Mouse (Mus musculus): Measurements from ENCODE around the gene Aarsd1. TPM values are rescaled to one million over a fixed set of nuclear protein-coding genes. Genes with fewer than 3 reads are reported as not detected.
"Not testable (repeated sequence)": the region's sequence is repeated elsewhere in the genome, so short reads cannot be mapped to it uniquely, and the experiment has no call there.

The Aarsd1 gene
- total and polyA plus RNA-seq, 2 experiments from 2014 or later = 89.8 to 101 TPM

DNA sequence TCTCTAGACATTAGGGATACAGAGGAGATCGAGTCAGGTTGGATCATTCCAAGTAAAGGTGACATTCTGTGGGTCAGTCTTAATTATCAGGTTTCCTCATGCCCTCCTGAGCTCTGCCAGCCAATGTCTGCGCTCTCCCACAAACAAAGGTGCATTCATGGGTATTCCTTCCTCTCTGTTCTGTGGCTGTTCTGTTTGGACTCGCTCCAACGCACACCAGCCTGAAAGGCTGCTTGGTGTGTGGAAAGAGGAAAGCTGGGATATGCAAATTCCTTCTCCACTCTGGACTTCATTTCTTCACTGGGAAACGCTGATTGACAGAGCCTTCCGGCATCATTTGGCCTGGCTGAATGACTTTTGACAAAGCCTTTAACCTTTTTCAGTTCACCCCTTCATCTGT lies 37.3 kb upstream of the Aarsd1 start:
- H3K9me3 ChIP-seq (ENCODE audit: low read length) = no peaks in the 10 kb centered on the region
- H3K27ac ChIP-seq (ENCODE audit: low read depth, low read length) = no peak overlapping the region
- 9% methylated on average over 6 of the region's 6 CpGs for WGBS
- no peaks in the 10 kb centered on the region for H3K27me3 ChIP-seq (ENCODE audit: insufficient read depth, low read length)
- DNase-seq = no peak
- no peak overlapping the region for H3K9ac ChIP-seq
- H3K4me2 ChIP-seq (ENCODE audit: low read depth) = no peak overlapping the region
- peaks cover 24% of the 10 kb centered on the region for H3K36me3 ChIP-seq (ENCODE audit: insufficient read depth)
- TF ChIP-seq CTCF (IDR thresholded peaks at IDR 0.05; ENCODE audit: low read depth) = no peak
- H3K4me1 ChIP-seq (ENCODE audit: insufficient read depth) = no peaks in the 10 kb centered on the region
- no peak for ATAC-seq
- no peak overlapping the region for H3K4me3 ChIP-seq (ENCODE audit: low read depth, low read length)

DNA sequence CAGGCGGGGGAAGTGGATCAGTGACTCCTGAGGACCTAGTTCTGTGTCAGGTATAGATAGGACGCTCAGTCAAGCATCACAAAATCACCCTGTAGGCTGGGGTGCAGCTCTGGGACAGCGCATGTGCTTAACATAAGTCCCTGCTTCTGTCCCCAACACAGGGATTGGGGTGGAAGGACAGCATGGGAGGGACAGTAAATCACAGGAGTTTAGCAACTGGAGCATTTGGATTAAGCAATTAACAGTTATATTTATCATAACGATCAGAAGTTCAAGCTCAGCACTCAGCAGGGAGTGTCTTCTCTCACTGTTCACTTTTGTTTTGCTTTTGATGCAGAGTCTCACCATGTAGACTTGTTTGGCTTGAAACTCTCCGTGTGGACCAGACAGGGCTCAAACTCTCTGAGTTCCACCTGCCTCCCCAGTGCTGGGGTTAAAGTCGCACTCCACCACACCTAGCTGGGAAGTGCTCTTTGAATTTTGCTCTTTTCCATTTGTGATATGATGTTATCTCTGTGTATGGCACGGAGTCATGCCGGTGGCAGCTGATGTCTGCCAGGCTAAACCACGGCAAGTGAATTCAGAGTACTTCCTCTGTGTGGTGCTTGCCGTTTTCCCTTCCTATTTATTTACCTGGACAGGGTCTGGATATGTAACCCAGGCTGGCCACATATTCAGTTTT lies 34.8 kb upstream of the Aarsd1 start:
- Histone ChIP-seq H3K27ac (ENCODE audit: low read depth, low read length) (no peak overlapping the region), H3K4me1 (ENCODE audit: insufficient read depth) (no peaks in the 10 kb centered on the region), H3K36me3 (ENCODE audit: insufficient read depth) (peaks cover 5% of the 10 kb centered on the region; the same call in 1 of the 2 replicates), H3K27me3 (ENCODE audit: insufficient read depth, low read length) (no peaks in the 10 kb centered on the region), H3K9ac (no peak overlapping the region), H3K4me3 (ENCODE audit: low read depth, low read length) (no peak overlapping the region), H3K4me2 (ENCODE audit: low read depth) (no peak overlapping the region), H3K9me3 (ENCODE audit: low read length) (no peaks in the 10 kb centered on the region)
- no peak for TF ChIP-seq CTCF (IDR thresholded peaks at IDR 0.05; ENCODE audit: low read depth)
- no peak for ATAC-seq
- no peak for DNase-seq
- 69% methylated on average over 10 of the region's 10 CpGs for WGBS

DNA sequence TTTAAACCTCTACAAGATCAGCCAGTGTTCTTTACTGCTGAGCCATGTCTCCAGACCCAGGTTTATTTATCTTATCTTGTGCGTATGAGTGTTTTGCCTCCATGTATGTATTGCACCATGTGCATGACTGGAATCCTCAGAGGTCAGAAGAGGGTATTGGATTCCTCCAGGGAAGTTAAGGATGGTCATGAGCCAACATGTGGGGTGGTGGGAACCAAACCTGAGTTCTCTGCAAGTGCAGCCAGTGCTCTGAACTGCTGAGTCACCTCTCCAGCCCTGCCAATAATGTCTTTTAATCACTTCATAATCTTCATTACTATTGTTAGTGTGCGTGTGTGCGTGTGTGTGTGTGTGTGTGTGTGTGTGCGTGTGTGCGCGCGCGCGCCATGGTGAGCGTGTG lies 34.1 kb upstream of the Aarsd1 start:
- no peaks in the 10 kb centered on the region for H3K9me3 ChIP-seq (ENCODE audit: low read length)

GRCm38 (mm10) chr11:101450394-101450793 lies 33.0 kb upstream of the Aarsd1 start:
- DNase-seq (no peak), ATAC-seq (no peak)
- no peak overlapping the region for H3K4me3 ChIP-seq (ENCODE audit: low read depth, low read length)
- no peak overlapping the region for H3K4me2 ChIP-seq (ENCODE audit: low read depth)
- no peak overlapping the region for H3K9ac ChIP-seq
- no peak overlapping the region for H3K27ac ChIP-seq (ENCODE audit: low read depth, low read length)
- 91% methylated on average over 3 of the region's 3 CpGs for WGBS
- no peaks in the 10 kb centered on the region for H3K27me3 ChIP-seq (ENCODE audit: insufficient read depth, low read length)
- peaks cover 6% of the 10 kb centered on the region for H3K36me3 ChIP-seq (ENCODE audit: insufficient read depth)
- no peaks in the 10 kb centered on the region for H3K4me1 ChIP-seq (ENCODE audit: insufficient read depth)
- no peak for TF ChIP-seq CTCF (IDR thresholded peaks at IDR 0.05; ENCODE audit: low read depth)
- no peaks in the 10 kb centered on the region for H3K9me3 ChIP-seq (ENCODE audit: low read length)

More for the DNA sequence above, 34.1 kb upstream of the Aarsd1 start:
- H3K4me2 ChIP-seq (ENCODE audit: low read depth) = no peak overlapping the region
- no peaks in the 10 kb centered on the region for H3K4me1 ChIP-seq (ENCODE audit: insufficient read depth)
- H3K27me3 ChIP-seq (ENCODE audit: insufficient read depth, low read length) = no peaks in the 10 kb centered on the region
- no peaks in the 10 kb centered on the region for H3K36me3 ChIP-seq (ENCODE audit: insufficient read depth)
- no peak overlapping the region for H3K27ac ChIP-seq (ENCODE audit: low read depth, low read length)
- TF ChIP-seq CTCF (IDR thresholded peaks at IDR 0.05; ENCODE audit: low read depth) = no peak
- WGBS = 93% methylated on average over 10 of the region's 10 CpGs
- DNase-seq (no peak), ATAC-seq (no peak)
- no peak overlapping the region for H3K4me3 ChIP-seq (ENCODE audit: low read depth, low read length)
- H3K9ac ChIP-seq = no peak overlapping the region

DNA sequence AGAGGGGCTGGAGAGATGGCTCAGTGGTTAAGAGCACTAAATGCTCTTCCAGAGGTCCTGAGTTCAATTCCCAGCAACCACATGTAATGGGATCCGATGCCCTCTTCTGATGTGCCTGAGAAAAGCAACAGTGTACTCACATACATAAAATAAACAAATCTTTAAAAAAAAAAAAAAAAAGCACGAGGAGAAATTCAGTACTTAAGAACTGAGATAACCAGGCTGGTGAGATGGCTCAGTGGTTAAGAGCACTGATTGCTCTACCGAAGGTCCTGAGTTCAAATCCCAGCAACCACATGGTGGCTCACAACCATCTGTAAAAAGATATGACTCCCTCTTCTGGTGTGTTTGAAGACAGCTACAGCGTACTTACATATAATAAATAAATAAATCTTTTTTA lies 32.2 kb upstream of the Aarsd1 start:
- WGBS = 91% methylated on average over 4 of the region's 4 CpGs
- not testable (repeated sequence) for ATAC-seq; DNase-seq; H3K9ac ChIP-seq; H3K4me1 ChIP-seq (ENCODE audit: insufficient read depth); H3K9me3 ChIP-seq (ENCODE audit: low read length); H3K27me3 ChIP-seq (ENCODE audit: insufficient read depth, low read length); H3K4me2 ChIP-seq (ENCODE audit: low read depth); H3K4me3 ChIP-seq (ENCODE audit: low read depth, low read length); H3K27ac ChIP-seq (ENCODE audit: low read depth, low read length)
- H3K36me3 ChIP-seq (ENCODE audit: insufficient read depth) = peaks cover 13% of the 10 kb centered on the region

GRCm38 (mm10) chr11:101448899-101449298 lies 31.5 kb upstream of the Aarsd1 start:
- Histone ChIP-seq H3K9me3 (ENCODE audit: low read length) (no peaks in the 10 kb centered on the region), H3K4me1 (ENCODE audit: insufficient read depth) (no peaks in the 10 kb centered on the region), H3K4me2 (ENCODE audit: low read depth) (0 out of 2 replicates have a peak overlapping the region, but pooled peaks have one; percentile 4), H3K9ac (no peak overlapping the region), H3K36me3 (ENCODE audit: insufficient read depth) (peaks cover 20% of the 10 kb centered on the region), H3K27me3 (ENCODE audit: insufficient read depth, low read length) (no peaks in the 10 kb centered on the region), H3K27ac (ENCODE audit: low read depth, low read length) (no peak overlapping the region), H3K4me3 (ENCODE audit: low read depth, low read length) (no peak overlapping the region)
- DNase-seq (no peak), ATAC-seq (no peak)
- TF ChIP-seq CTCF (IDR thresholded peaks at IDR 0.05; ENCODE audit: low read depth) = no peak
- 84% methylated on average over 4 of the region's 4 CpGs for WGBS

DNA sequence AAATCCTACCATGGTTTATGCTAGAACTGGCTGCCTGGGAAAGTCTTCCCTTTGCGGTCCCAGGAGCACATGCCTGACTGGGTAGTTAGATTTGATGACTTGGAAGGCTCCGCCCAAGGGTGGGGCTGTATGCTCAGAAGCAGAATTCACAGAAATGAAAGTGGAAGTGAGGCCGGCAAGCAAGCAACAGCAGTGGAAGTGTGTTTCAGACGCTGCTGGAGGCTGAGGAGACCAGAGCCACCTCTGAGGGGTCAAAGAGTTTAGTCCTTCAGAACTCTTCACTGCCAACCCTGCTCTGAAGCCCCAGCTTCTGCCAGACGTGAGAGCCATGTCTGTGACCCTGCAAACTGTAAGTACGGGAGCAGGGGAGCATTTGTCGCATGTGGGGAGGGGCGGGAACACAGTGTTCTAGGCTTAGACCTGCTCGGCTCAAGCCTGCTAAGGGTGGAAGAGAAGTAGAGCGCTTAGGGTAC lies 30.9 kb upstream of the Aarsd1 start, which contains the start of gene Ifi35:
Gene Ifi35, plus strand, starts transcription at position 134 of the 473 bp plus-strand sequence.
- no peak within 1 kb of the TSS for H3K9ac ChIP-seq
- no peaks in the 10 kb centered on the region for H3K9me3 ChIP-seq (ENCODE audit: low read length)
- ATAC-seq (no peak), DNase-seq (no peak)
- no peak within 1 kb of the TSS for H3K27ac ChIP-seq (ENCODE audit: low read depth, low read length)
- H3K4me3 ChIP-seq (ENCODE audit: low read depth, low read length) = no peak within 1 kb of the TSS
- TF ChIP-seq CTCF (IDR thresholded peaks at IDR 0.05; ENCODE audit: low read depth) = no peak
- 0 out of 2 replicates have a peak within 1 kb of the TSS, but pooled peaks have one; percentile 4 for H3K4me2 ChIP-seq (ENCODE audit: low read depth)
- no peaks in the 10 kb centered on the region for H3K4me1 ChIP-seq (ENCODE audit: insufficient read depth)
- H3K27me3 ChIP-seq (ENCODE audit: insufficient read depth, low read length) = no peaks in the 10 kb centered on the region
- peaks cover 26% of the 10 kb centered on the region for H3K36me3 ChIP-seq (ENCODE audit: insufficient read depth)
- WGBS = 40% methylated on average over 10 of the region's 10 CpGs
